Mouse (Mus musculus) forebrain, embryonic 16.5 days (tissue): Measurements from ENCODE around the gene Rnd2. TPM values are rescaled to one million over a fixed set of nuclear protein-coding genes. Genes with fewer than 3 reads are reported as not detected.

Experiments
- ATAC-seq: fragments of 200-750 bp; cut with Nextera tagmentation; 2 replicates; pipeline ENCODE4 v1.8.0; 2017; ENCODE audit warnings: mild to moderate bottlenecking, moderate library complexity
- H3K27ac ChIP-seq: fragments of 300-500 bp; sonication (generic); 2 replicates; pipeline ENCODE4 v1.5.1; 2014; ENCODE audit warnings: low read length, control low read depth
- H3K27me3 ChIP-seq: fragments of 300-500 bp; sonication (generic); replicated peaks from 2 replicates; pipeline ENCODE4 v1.6.1; 2014; ENCODE audit warnings: low read length; ENCODE audit not compliant: control insufficient read depth, insufficient read depth
- H3K36me3 ChIP-seq: fragments of 300-500 bp; sonication (generic); 2 replicates; pipeline ENCODE4 v1.6.1; 2014; ENCODE audit not compliant: control insufficient read depth, insufficient read depth
- H3K4me1 ChIP-seq: fragments of 300-500 bp; sonication (generic); replicated peaks from 2 replicates; pipeline ENCODE4 v1.6.1; 2014; ENCODE audit warnings: low read length; ENCODE audit not compliant: control insufficient read depth, insufficient read depth
- H3K4me2 ChIP-seq: fragments of 300-500 bp; sonication (generic); 2 replicates; pipeline ENCODE4 v1.6.1; 2014; ENCODE audit warnings: mild to moderate bottlenecking, low read length, control low read depth
- H3K4me3 ChIP-seq: fragments of 300-500 bp; sonication (generic); replicated peaks from 2 replicates; pipeline ENCODE4 v1.5.1; 2014; ENCODE audit warnings: mild to moderate bottlenecking, low read length, control low read depth
- H3K9ac ChIP-seq: fragments of 300-500 bp; sonication (generic); replicated peaks from 2 replicates; pipeline ENCODE4 v1.6.1; 2014; ENCODE audit warnings: low read depth, low read length, control low read depth
- H3K9me3 ChIP-seq: fragments of 300-500 bp; sonication (generic); 2 replicates; pipeline ENCODE4 v1.6.1; 2016; ENCODE audit warnings: low read length; ENCODE audit not compliant: control insufficient read depth
- WGBS: fragments of 180-500 bp; shearing (Covaris S2); extraction: QIAGEN DNeasy Blood & Tissue Kit; methylation state at CpG from one replicate; pipeline ENCODE4 v1.1.7; 2014; 5-methylcytosine and 5-hydroxymethylcytosine counted together
- polyA plus RNA-seq: library from polyadenylated mRNA; unstranded; fragments of >200 nt; fragmentation: Nextera tagmentation; extraction: Ambion mirVana; gene quantifications from 2 replicates; pipeline ENCODE4 v1.2.1, GENCODE M21; 2015

Rnd2 gene
- polyA plus RNA-seq, result 91.6 and 95.8 TPM in 2 replicates

- Histone ChIP-seq H3K4me1 (peaks cover 52% of the 10 kb centered on the region), H3K27ac (peak within 1 kb of the TSS; percentile 89), H3K4me3 (peak within 1 kb of the TSS; percentile 94), H3K9ac (peak within 1 kb of the TSS; percentile 95), H3K4me2 (peak within 1 kb of the TSS; percentile 67), H3K36me3 (peaks cover 19% of the 10 kb centered on the region), H3K27me3 (no peaks in the 10 kb centered on the region), H3K9me3 (no peaks in the 10 kb centered on the region)
- no peak for ATAC-seq
- 22% methylated on average over 12 of the region's 12 CpGs for WGBS
Observed at GRCm38 (mm10) chr11:101464211-101465100, at the start of gene Rnd2. TSS of gene Rnd2 (plus strand) at chr11:101464999.

DNA sequence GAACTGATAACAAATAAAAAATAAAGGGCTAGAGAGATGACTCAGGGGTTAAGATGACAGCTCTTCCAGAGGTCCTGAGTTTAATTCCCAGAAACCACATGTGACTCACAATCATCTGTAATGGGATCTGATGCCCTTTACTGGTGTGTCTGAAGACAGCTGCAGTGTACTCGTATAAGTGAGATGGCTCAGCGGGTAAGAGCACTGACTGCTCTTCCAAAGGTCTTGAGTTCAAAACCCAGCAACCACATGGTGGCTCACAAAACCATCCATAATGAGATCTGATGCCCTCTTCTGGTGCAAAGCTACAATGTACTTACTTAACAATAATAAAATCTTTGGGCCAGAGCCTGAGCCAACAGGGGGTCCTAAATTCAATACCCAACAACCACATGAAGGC, 49.5 kb upstream of the Rnd2 start:
- 93% methylated on average over 2 of the region's 2 CpGs for WGBS
- H3K9me3 ChIP-seq, result no peaks in the 10 kb centered on the region
- ATAC-seq, result no peak
- H3K4me2 ChIP-seq, result no peak overlapping the region
- H3K9ac ChIP-seq, result no peak overlapping the region
- H3K4me3 ChIP-seq, result no peak overlapping the region
- H3K27me3 ChIP-seq, result no peaks in the 10 kb centered on the region
- no peak overlapping the region for H3K27ac ChIP-seq
- peaks cover 7% of the 10 kb centered on the region for H3K4me1 ChIP-seq
- H3K36me3 ChIP-seq, result peaks cover 5% of the 10 kb centered on the region

- no peaks in the 10 kb centered on the region for H3K27me3 ChIP-seq
- H3K27ac ChIP-seq, result peak overlapping the region; percentile 80
- H3K4me3 ChIP-seq, result peak overlapping the region; percentile 67
- H3K4me2 ChIP-seq, result peak overlapping the region; percentile 74
- H3K4me1 ChIP-seq, result peaks cover 7% of the 10 kb centered on the region
- WGBS, result 1% methylated on average over 11 of the region's 11 CpGs
- ATAC-seq, result peak; percentile 48; the same call in 1 of the 2 replicates
- 0 out of 2 replicates have a peak, but pooled peaks cover 2% of the 10 kb centered on the region for H3K36me3 ChIP-seq
- H3K9ac ChIP-seq, result peak overlapping the region; percentile 91
- no peaks in the 10 kb centered on the region for H3K9me3 ChIP-seq
Observed at GRCm38 (mm10) chr11:101416433-101417100, 48.2 kb upstream of the Rnd2 start.

DNA sequence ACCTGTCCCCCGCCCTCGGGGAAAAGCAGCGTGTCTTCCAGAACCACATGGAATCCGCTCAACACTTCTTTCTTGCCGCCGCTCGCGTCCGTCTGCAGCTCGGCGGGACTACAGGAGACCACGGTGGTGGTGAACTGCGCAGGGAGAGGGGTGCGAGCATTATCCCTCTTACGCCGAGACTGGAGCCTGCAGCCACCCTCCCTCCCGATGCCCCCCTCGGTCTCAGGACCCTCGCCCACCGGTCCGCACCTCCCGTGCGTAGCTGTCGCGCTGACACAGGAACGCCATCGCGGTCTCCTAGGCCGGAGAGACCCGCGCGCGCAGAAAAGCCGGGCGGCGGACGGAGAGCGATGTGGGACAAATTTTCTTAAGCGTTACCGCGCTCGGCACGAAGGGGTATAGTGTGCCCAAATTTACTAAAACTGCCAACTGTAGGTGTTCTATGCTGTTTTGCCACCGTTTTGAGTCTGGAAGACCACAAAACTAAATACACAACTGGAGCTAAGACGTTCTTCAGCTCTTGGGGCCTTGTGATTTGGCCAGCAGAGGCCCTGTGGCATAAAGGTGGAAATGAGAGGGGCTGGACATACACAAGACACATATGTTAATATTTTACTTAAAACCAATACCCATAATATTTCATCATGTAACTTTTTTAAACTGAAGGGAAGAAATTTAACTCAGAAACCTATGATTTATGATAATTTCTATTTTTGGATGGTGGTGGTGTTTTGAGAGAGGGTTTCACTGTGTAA, 47.5 kb upstream of the Rnd2 start, which contains the start of gene Aarsd1:
Aarsd1 (minus strand) TSS at position 515 of the 755 bp plus-strand sequence.
- Histone ChIP-seq H3K27ac (peak within 1 kb of the TSS; percentile 80), H3K4me2 (peak within 1 kb of the TSS; percentile 74), H3K9me3 (no peaks in the 10 kb centered on the region), H3K4me1 (peaks cover 7% of the 10 kb centered on the region), H3K36me3 (0 out of 2 replicates have a peak, but pooled peaks cover 2% of the 10 kb centered on the region), H3K4me3 (peak within 1 kb of the TSS; percentile 67), H3K9ac (peak within 1 kb of the TSS; percentile 91), H3K27me3 (no peaks in the 10 kb centered on the region)
- WGBS, result under 1% methylated on average over 45 of the region's 45 CpGs
- peak; percentile 93 for ATAC-seq

- Histone ChIP-seq H3K27ac (no peak overlapping the region), H3K9ac (no peak overlapping the region), H3K4me2 (no peak overlapping the region), H3K36me3 (no peaks in the 10 kb centered on the region), H3K4me1 (peaks cover 10% of the 10 kb centered on the region), H3K4me3 (no peak overlapping the region), H3K27me3 (no peaks in the 10 kb centered on the region), H3K9me3 (no peaks in the 10 kb centered on the region)
- ATAC-seq, result no peak
- 55% methylated on average over 6 of the region's 6 CpGs for WGBS
Observed at GRCm38 (mm10) chr11:101418991-101419390, 45.8 kb upstream of the Rnd2 start.

- WGBS, result 12% methylated on average over 3 of the region's 3 CpGs
- no peak overlapping the region for H3K9ac ChIP-seq
- H3K27ac ChIP-seq, result no peak overlapping the region
- no peaks in the 10 kb centered on the region for H3K27me3 ChIP-seq
- peaks cover 16% of the 10 kb centered on the region for H3K4me1 ChIP-seq
- no peak overlapping the region for H3K4me3 ChIP-seq
- H3K4me2 ChIP-seq, result no peak overlapping the region
- no peaks in the 10 kb centered on the region for H3K9me3 ChIP-seq
- no peak for ATAC-seq
- no peaks in the 10 kb centered on the region for H3K36me3 ChIP-seq
Observed at GRCm38 (mm10) chr11:101419610-101420009, 45.2 kb upstream of the Rnd2 start.

- no peaks in the 10 kb centered on the region for H3K36me3 ChIP-seq
- no peak overlapping the region for H3K4me3 ChIP-seq
- H3K27me3 ChIP-seq, result no peaks in the 10 kb centered on the region
- H3K4me2 ChIP-seq, result no peak overlapping the region
- peaks cover 16% of the 10 kb centered on the region for H3K4me1 ChIP-seq
- no peak for ATAC-seq
- no peak overlapping the region for H3K9ac ChIP-seq
- WGBS, result 84% methylated on average over 5 of the region's 5 CpGs
- H3K9me3 ChIP-seq, result no peaks in the 10 kb centered on the region
- H3K27ac ChIP-seq, result no peak overlapping the region
Observed at GRCm38 (mm10) chr11:101420148-101420547, 44.7 kb upstream of the Rnd2 start.

- no peaks in the 10 kb centered on the region for H3K36me3 ChIP-seq
- WGBS, result 5% methylated on average over 23 of the region's 23 CpGs
Observed at GRCm38 (mm10) chr11:101424105-101424851, 40.5 kb upstream of the Rnd2 start, which contains the start of gene Gm27029. TSS of gene Gm27029 (minus strand) at chr11:101424796.

More at GRCm38 (mm10) chr11:101424105-101424851, 40.5 kb upstream of the Rnd2 start, which contains the start of gene Gm27029:
- peak within 1 kb of the TSS; percentile 92 for H3K4me2 ChIP-seq
- peak within 1 kb of the TSS; percentile 97 for H3K4me3 ChIP-seq
- H3K9me3 ChIP-seq, result no peaks in the 10 kb centered on the region
- peak within 1 kb of the TSS; percentile 87 for H3K27ac ChIP-seq
- peak within 1 kb of the TSS; percentile 82 for H3K9ac ChIP-seq
- no peaks in the 10 kb centered on the region for H3K27me3 ChIP-seq
- ATAC-seq, result peak; percentile 50
- H3K4me1 ChIP-seq, result peaks cover 25% of the 10 kb centered on the region
